Mouse (Mus musculus): ENCODE measurements at regions not wholly inside any gene's neighbourhood (a gene's known extent, or its start where the extent isn't known, plus 50 kb on each side); places are given as distances from the start of the nearest gene placed in this dataset.

- no peaks in the 10 kb centered on the region for H3K4me1 ChIP-seq (replicated peaks; ENCODE audit: insufficient read depth, low read length)
- no peak for ATAC-seq (replicated peaks; ENCODE audit: low FRiP score, low read depth)
- no peak overlapping the region for H3K27ac ChIP-seq
- no peak overlapping the region for H3K4me3 ChIP-seq (replicated peaks; ENCODE audit: low read depth, low read length)
- no peak overlapping the region for H3K9ac ChIP-seq (ENCODE audit: low read depth, low read length)
- WGBS, result 94% methylated on average over 1 of the region's 1 CpGs
- no peak for DNase-seq (ENCODE audit: low spot score)
- no peaks in the 10 kb centered on the region for H3K36me3 ChIP-seq (ENCODE audit: insufficient read depth, low read length)
- peak; percentile 44; the same call in 1 of the 2 replicates for TF ChIP-seq CTCF (IDR thresholded peaks at IDR 0.05; ENCODE audit: low read depth)
- H3K9me3 ChIP-seq (replicated peaks; ENCODE audit: low read length), result no peaks in the 10 kb centered on the region
- H3K27me3 ChIP-seq (ENCODE audit: insufficient read depth, low read length), result no peaks in the 10 kb centered on the region
- no peak overlapping the region for H3K4me2 ChIP-seq (ENCODE audit: low read length)
Measured at GRCm38 (mm10) chr16:29856545-29856944, 207.6 kb upstream of the Hes1 start.

GRCm38 (mm10) chr16:29858645-29859044 lies 205.5 kb upstream of the Hes1 start:
- DNase-seq (ENCODE audit: low spot score) (no peak), ATAC-seq (replicated peaks; ENCODE audit: low FRiP score, low read depth) (no peak)
- no peak for TF ChIP-seq CTCF (IDR thresholded peaks at IDR 0.05; ENCODE audit: low read depth)
- Histone ChIP-seq H3K27me3 (ENCODE audit: insufficient read depth, low read length) (no peaks in the 10 kb centered on the region), H3K9ac (ENCODE audit: low read depth, low read length) (no peak overlapping the region), H3K9me3 (replicated peaks; ENCODE audit: low read length) (no peaks in the 10 kb centered on the region), H3K27ac (no peak overlapping the region), H3K36me3 (ENCODE audit: insufficient read depth, low read length) (no peaks in the 10 kb centered on the region), H3K4me2 (ENCODE audit: low read length) (no peak overlapping the region), H3K4me1 (replicated peaks; ENCODE audit: insufficient read depth, low read length) (no peaks in the 10 kb centered on the region), H3K4me3 (replicated peaks; ENCODE audit: low read depth, low read length) (no peak overlapping the region)
- WGBS, result 72% methylated on average over 5 of the region's 5 CpGs

GRCm38 (mm10) chr16:29860306-29860705 lies 203.9 kb upstream of the Hes1 start:
- ATAC-seq (replicated peaks; ENCODE audit: low FRiP score, low read depth) (no peak), DNase-seq (ENCODE audit: low spot score) (no peak)
- Histone ChIP-seq H3K4me1 (replicated peaks; ENCODE audit: insufficient read depth, low read length) (no peaks in the 10 kb centered on the region), H3K4me3 (replicated peaks; ENCODE audit: low read depth, low read length) (no peak overlapping the region), H3K9me3 (replicated peaks; ENCODE audit: low read length) (no peaks in the 10 kb centered on the region), H3K27me3 (ENCODE audit: insufficient read depth, low read length) (no peaks in the 10 kb centered on the region), H3K27ac (no peak overlapping the region), H3K4me2 (ENCODE audit: low read length) (no peak overlapping the region), H3K9ac (ENCODE audit: low read depth, low read length) (no peak overlapping the region), H3K36me3 (ENCODE audit: insufficient read depth, low read length) (no peaks in the 10 kb centered on the region)
- TF ChIP-seq CTCF (IDR thresholded peaks at IDR 0.05; ENCODE audit: low read depth), result no peak
- 37% methylated on average over 6 of the region's 6 CpGs for WGBS

- Histone ChIP-seq H3K9ac (ENCODE audit: low read depth, low read length) (no peak overlapping the region), H3K27me3 (ENCODE audit: insufficient read depth, low read length) (no peaks in the 10 kb centered on the region), H3K4me3 (replicated peaks; ENCODE audit: low read depth, low read length) (no peak overlapping the region), H3K27ac (no peak overlapping the region), H3K9me3 (replicated peaks; ENCODE audit: low read length) (no peaks in the 10 kb centered on the region), H3K4me2 (ENCODE audit: low read length) (no peak overlapping the region), H3K36me3 (ENCODE audit: insufficient read depth, low read length) (no peaks in the 10 kb centered on the region), H3K4me1 (replicated peaks; ENCODE audit: insufficient read depth, low read length) (no peaks in the 10 kb centered on the region)
- no peak for ATAC-seq (replicated peaks; ENCODE audit: low FRiP score, low read depth)
- DNase-seq (ENCODE audit: low spot score), result no peak
- no peak for TF ChIP-seq CTCF (IDR thresholded peaks at IDR 0.05; ENCODE audit: low read depth)
- WGBS, result 39% methylated on average over 4 of the region's 4 CpGs
Measured at GRCm38 (mm10) chr16:29861056-29861455, 203.1 kb upstream of the Hes1 start.

GRCm38 (mm10) chr16:29865075-29865740 lies 199.0 kb upstream of the Hes1 start:
- no peak overlapping the region for H3K4me2 ChIP-seq (ENCODE audit: low read length)
- DNase-seq (ENCODE audit: low spot score) (peak; percentile 39), ATAC-seq (replicated peaks; ENCODE audit: low FRiP score, low read depth) (no peak)
- no peaks in the 10 kb centered on the region for H3K36me3 ChIP-seq (ENCODE audit: insufficient read depth, low read length)
- no peaks in the 10 kb centered on the region for H3K9me3 ChIP-seq (replicated peaks; ENCODE audit: low read length)
- H3K9ac ChIP-seq (ENCODE audit: low read depth, low read length), result no peak overlapping the region
- no peak overlapping the region for H3K4me3 ChIP-seq (replicated peaks; ENCODE audit: low read depth, low read length)
- H3K4me1 ChIP-seq (replicated peaks; ENCODE audit: insufficient read depth, low read length), result no peaks in the 10 kb centered on the region
- no peaks in the 10 kb centered on the region for H3K27me3 ChIP-seq (ENCODE audit: insufficient read depth, low read length)
- TF ChIP-seq CTCF (IDR thresholded peaks at IDR 0.05; ENCODE audit: low read depth), result no peak
- no peak overlapping the region for H3K27ac ChIP-seq
- WGBS, result 55% methylated on average over 17 of the region's 17 CpGs

GRCm38 (mm10) chr16:29871395-29871794 lies 192.8 kb upstream of the Hes1 start:
- no peaks in the 10 kb centered on the region for H3K4me1 ChIP-seq (replicated peaks; ENCODE audit: insufficient read depth, low read length)
- H3K27ac ChIP-seq, result no peak overlapping the region
- no peak overlapping the region for H3K4me3 ChIP-seq (replicated peaks; ENCODE audit: low read depth, low read length)
- no peaks in the 10 kb centered on the region for H3K36me3 ChIP-seq (ENCODE audit: insufficient read depth, low read length)
- H3K9ac ChIP-seq (ENCODE audit: low read depth, low read length), result no peak overlapping the region
- H3K9me3 ChIP-seq (replicated peaks; ENCODE audit: low read length), result no peaks in the 10 kb centered on the region
- no peaks in the 10 kb centered on the region for H3K27me3 ChIP-seq (ENCODE audit: insufficient read depth, low read length)
- 89% methylated on average over 5 of the region's 5 CpGs for WGBS
- no peak overlapping the region for H3K4me2 ChIP-seq (ENCODE audit: low read length)
- DNase-seq (ENCODE audit: low spot score), result no peak
- TF ChIP-seq CTCF (IDR thresholded peaks at IDR 0.05; ENCODE audit: low read depth), result no peak
- no peak for ATAC-seq (replicated peaks; ENCODE audit: low FRiP score, low read depth)

GRCm38 (mm10) chr16:29876196-29876595 lies 188.0 kb upstream of the Hes1 start:
- H3K4me3 ChIP-seq (replicated peaks; ENCODE audit: low read depth, low read length), result no peak overlapping the region
- no peak for ATAC-seq (replicated peaks; ENCODE audit: low FRiP score, low read depth)
- no peak for TF ChIP-seq CTCF (IDR thresholded peaks at IDR 0.05; ENCODE audit: low read depth)

More at GRCm38 (mm10) chr16:29876196-29876595, 188.0 kb upstream of the Hes1 start:
- Histone ChIP-seq H3K36me3 (ENCODE audit: insufficient read depth, low read length) (no peaks in the 10 kb centered on the region), H3K27me3 (ENCODE audit: insufficient read depth, low read length) (no peaks in the 10 kb centered on the region), H3K4me2 (ENCODE audit: low read length) (no peak overlapping the region), H3K27ac (no peak overlapping the region), H3K4me1 (replicated peaks; ENCODE audit: insufficient read depth, low read length) (no peaks in the 10 kb centered on the region), H3K9me3 (replicated peaks; ENCODE audit: low read length) (no peaks in the 10 kb centered on the region), H3K9ac (ENCODE audit: low read depth, low read length) (no peak overlapping the region)
- DNase-seq (ENCODE audit: low spot score), result no peak
- 34% methylated on average over 8 of the region's 8 CpGs for WGBS

All from kidney, postnatal 0 days (tissue).